8 mouse cellular contexts compared by ENCODE assay signal in the genomic region with DNA sequence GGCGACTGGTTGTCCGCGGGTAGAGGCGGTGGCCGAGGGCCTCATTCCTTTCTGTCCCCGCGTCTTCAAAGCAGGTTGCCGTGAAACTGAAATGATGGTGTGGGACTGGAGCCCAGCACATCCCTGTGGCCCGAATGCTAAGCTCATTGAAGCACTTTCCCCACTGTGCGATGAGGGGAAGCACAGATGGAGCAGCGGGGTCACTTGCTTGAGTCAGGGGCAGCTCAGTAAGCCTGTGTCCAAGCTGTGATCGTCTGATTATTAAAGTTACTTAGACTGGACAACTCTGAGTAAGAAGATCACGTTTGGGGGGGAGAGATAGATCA. TPM values are rescaled to one million over a fixed set of nuclear protein-coding genes. Genes with fewer than 3 reads are reported as not detected.
A peak's percentile ranks its signal among the peaks of the same experiment; 100 is the strongest.
DNase-seq lines count a peak whose midpoint lies in the region; ATAC-seq and TF ChIP-seq lines count a peak whose summit lies in the region.

No protein-coding gene starts in this region.

- WGBS in embryonic facial prominence, embryonic 10.5 days, result under 1% methylated on average over 13 of the region's 13 CpGs
- 0% methylated on average over 13 of the region's 13 CpGs for WGBS in hindbrain, postnatal 0 days
- under 1% methylated on average over 13 of the region's 13 CpGs for WGBS in midbrain, postnatal 0 days

- H3K4me3 ChIP-seq in left cerebral cortex, adult 2 months, result peak overlapping the region; percentile 76
- H3K4me3 ChIP-seq in embryonic facial prominence, embryonic 10.5 days, result peak overlapping the region; percentile 71
- H3K4me3 ChIP-seq in hindbrain, postnatal 0 days (ENCODE audit: low read length), result peak overlapping the region; percentile 65
- H3K4me3 ChIP-seq in midbrain, postnatal 0 days (ENCODE audit: low read depth, low read length), result peak overlapping the region; percentile 68

- peaks cover 48% of the 10 kb centered on the region for H3K4me1 ChIP-seq in embryonic facial prominence, embryonic 10.5 days
- H3K4me1 ChIP-seq in hindbrain, postnatal 0 days (ENCODE audit: insufficient read depth, low read length), result peaks cover 10% of the 10 kb centered on the region
- H3K4me1 ChIP-seq in midbrain, postnatal 0 days (ENCODE audit: insufficient read depth, low read length), result peaks cover 4% of the 10 kb centered on the region

- no peak for DNase-seq in left cerebral cortex, adult 2 months (ENCODE audit: extremely low spot score in 1 of 2, low spot score in 2 of 2)
- DNase-seq in left cerebral cortex, adult 8-10 months (ENCODE audit: low spot score in 2 of 2), result no peak
- DNase-seq in embryonic facial prominence, embryonic 10.5 days (ENCODE audit: low spot score), result no peak
- DNase-seq in hindbrain, postnatal 0 days (ENCODE audit: low spot score), result no peak
- no peak for DNase-seq in midbrain, postnatal 0 days (ENCODE audit: low spot score)
- DNase-seq in yolk sac, embryonic 10.5 days (ENCODE audit: low spot score), result no peak
- DNase-seq in gastrocnemius, adult 18-20 months (ENCODE audit: low spot score), result no peak
- no peak for DNase-seq in cerebellum, adult 9-11 months

- H3K36me3 ChIP-seq in embryonic facial prominence, embryonic 10.5 days (replicated peaks), result peaks cover 28% of the 10 kb centered on the region
- no peaks in the 10 kb centered on the region for H3K36me3 ChIP-seq in hindbrain, postnatal 0 days (ENCODE audit: insufficient read depth, low read length)
- H3K36me3 ChIP-seq in midbrain, postnatal 0 days (ENCODE audit: insufficient read depth, low read length), result peaks cover 5% of the 10 kb centered on the region; the same call in 1 of the 2 replicates

- peak overlapping the region; percentile 63 for H3K9ac ChIP-seq in hindbrain, postnatal 0 days (replicated peaks; ENCODE audit: low read length)
- peak overlapping the region; percentile 68 for H3K9ac ChIP-seq in midbrain, postnatal 0 days (replicated peaks; ENCODE audit: low read length, poor library complexity, severe bottlenecking)

- H3K27ac ChIP-seq in left cerebral cortex, adult 2 months, result peak overlapping the region; percentile 64
- peak overlapping the region; percentile 85 for H3K27ac ChIP-seq in embryonic facial prominence, embryonic 10.5 days (replicated peaks)
- H3K27ac ChIP-seq in hindbrain, postnatal 0 days, result peak overlapping the region; percentile 83
- H3K27ac ChIP-seq in midbrain, postnatal 0 days (ENCODE audit: low read depth, low read length), result peak overlapping the region; percentile 72

- no peaks in the 10 kb centered on the region for H3K9me3 ChIP-seq in embryonic facial prominence, embryonic 10.5 days
- no peaks in the 10 kb centered on the region for H3K9me3 ChIP-seq in hindbrain, postnatal 0 days (ENCODE audit: low read length)
- no peaks in the 10 kb centered on the region for H3K9me3 ChIP-seq in midbrain, postnatal 0 days (ENCODE audit: low read length)

- H3K27me3 ChIP-seq in embryonic facial prominence, embryonic 10.5 days (replicated peaks; ENCODE audit: low read depth, poor library complexity, severe bottlenecking), result no peaks in the 10 kb centered on the region; the same call in 1 of the 2 replicates
- H3K27me3 ChIP-seq in hindbrain, postnatal 0 days (ENCODE audit: insufficient read depth, low read length), result no peaks in the 10 kb centered on the region
- H3K27me3 ChIP-seq in midbrain, postnatal 0 days (ENCODE audit: insufficient read depth, low read length), result no peaks in the 10 kb centered on the region

- H3K4me2 ChIP-seq in hindbrain, postnatal 0 days (ENCODE audit: low read depth, low read length), result peak overlapping the region; percentile 86
- H3K4me2 ChIP-seq in midbrain, postnatal 0 days (ENCODE audit: low read depth, low read length, poor library complexity, severe bottlenecking), result peak overlapping the region; percentile 85

- intact Hi-C loops in left cerebral cortex, adult 2 months (cut with DNase I), result loop anchor here (1.0 to 2.0 kb wide), 4 partner anchors 15 to 63 kb away; a partner anchor contains a TSS

- TF ChIP-seq CTCF in left cerebral cortex, adult 2 months (IDR thresholded peaks at IDR 0.05), result no peak
- no peak for TF ChIP-seq CTCF in hindbrain, postnatal 0 days (IDR thresholded peaks at IDR 0.05; ENCODE audit: low read depth)
- TF ChIP-seq CTCF in midbrain, postnatal 0 days (IDR thresholded peaks at IDR 0.05), result no peak

- ATAC-seq in hindbrain, postnatal 0 days, result no peak
- no peak for ATAC-seq in midbrain, postnatal 0 days (ENCODE audit: low FRiP score)

RNA-seq across cellular contexts. Expression of a gene that starts 0.3 kb away (rescaled TPM):
- total RNA-seq in left cerebral cortex, adult 2 months (2021), result 10 to 100 TPM; 86.7 to 93.8 TPM
- total RNA-seq in left cerebral cortex, adult 8-10 months (2022), result 10 to 100 TPM; 61.5 to 87.6 (median 74.4) TPM
- polyA plus RNA-seq in embryonic facial prominence, embryonic 10.5 days (2016; fragmentation: Nextera tagmentation; extraction: Ambion mirVana), result 12.1 and 15.9 TPM in 2 replicates
- 50.2 and 59.6 TPM in 2 replicates for total RNA-seq in hindbrain, postnatal 0 days (2014; rRNA removed)
- polyA plus RNA-seq in hindbrain, postnatal 0 days (2015; fragmentation: Nextera tagmentation; extraction: Ambion mirVana), result 92.7 and 95.3 TPM in 2 replicates
- total RNA-seq in midbrain, postnatal 0 days (2014; rRNA removed), result 70.2 and 80.2 TPM in 2 replicates
- polyA plus RNA-seq in midbrain, postnatal 0 days (2015; fragmentation: Nextera tagmentation; extraction: Ambion mirVana), result 88.8 and 113 TPM in 2 replicates
- 1 to 10 TPM; 2.8 to 4.0 TPM for total RNA-seq in gastrocnemius, adult 18-20 months (2021)

RNA-seq across cellular contexts. Expression of a gene that starts 9.6 kb away (rescaled TPM):
- total RNA-seq in left cerebral cortex, adult 2 months (2021), result 10 to 100 TPM; 55.2 to 55.7 TPM
- 10 to 100 TPM; 43.7 to 50.0 (median 47.5) TPM for total RNA-seq in left cerebral cortex, adult 8-10 months (2022)
- 819 and 896 TPM in 2 replicates for polyA plus RNA-seq in embryonic facial prominence, embryonic 10.5 days (2016; fragmentation: Nextera tagmentation; extraction: Ambion mirVana)
- total RNA-seq in hindbrain, postnatal 0 days (2014; rRNA removed), result 142 and 170 TPM in 2 replicates
- 130 and 145 TPM in 2 replicates for polyA plus RNA-seq in hindbrain, postnatal 0 days (2015; fragmentation: Nextera tagmentation; extraction: Ambion mirVana)
- total RNA-seq in midbrain, postnatal 0 days (2014; rRNA removed), result 135 and 138 TPM in 2 replicates
- polyA plus RNA-seq in midbrain, postnatal 0 days (2015; fragmentation: Nextera tagmentation; extraction: Ambion mirVana), result 144 and 154 TPM in 2 replicates
- 10 to 100 TPM; 31.9 to 32.7 TPM for total RNA-seq in gastrocnemius, adult 18-20 months (2021)

RNA-seq across cellular contexts. Expression of a gene that starts 44.7 kb away (rescaled TPM):
- total RNA-seq in left cerebral cortex, adult 2 months (2021), result 10 to 100 TPM; 19.9 to 29.7 TPM
- total RNA-seq in left cerebral cortex, adult 8-10 months (2022), result 10 to 100 TPM; 28.5 to 39.0 (median 32.3) TPM
- 0.96 and 1.3 TPM in 2 replicates for polyA plus RNA-seq in embryonic facial prominence, embryonic 10.5 days (2016; fragmentation: Nextera tagmentation; extraction: Ambion mirVana)
- total RNA-seq in hindbrain, postnatal 0 days (2014; rRNA removed), result 34.3 and 38.8 TPM in 2 replicates
- polyA plus RNA-seq in hindbrain, postnatal 0 days (2015; fragmentation: Nextera tagmentation; extraction: Ambion mirVana), result 8.7 and 10.1 TPM in 2 replicates
- total RNA-seq in midbrain, postnatal 0 days (2014; rRNA removed), result 37.6 and 54.0 TPM in 2 replicates
- 11.1 and 12.5 TPM in 2 replicates for polyA plus RNA-seq in midbrain, postnatal 0 days (2015; fragmentation: Nextera tagmentation; extraction: Ambion mirVana)
- under 1 TPM in 1 of 2 experiments, not detected in 1; 0.07 TPM for total RNA-seq in gastrocnemius, adult 18-20 months (2021)

RNA-seq across cellular contexts. Expression of a gene that starts 57.4 kb away (rescaled TPM):
- 100 to 1,000 TPM; 550 to 603 TPM for total RNA-seq in left cerebral cortex, adult 2 months (2021)
- total RNA-seq in left cerebral cortex, adult 8-10 months (2022), result 100 to 1,000 TPM; 583 to 634 (median 585) TPM
- 85.5 and 87.8 TPM in 2 replicates for polyA plus RNA-seq in embryonic facial prominence, embryonic 10.5 days (2016; fragmentation: Nextera tagmentation; extraction: Ambion mirVana)
- 252 and 264 TPM in 2 replicates for total RNA-seq in hindbrain, postnatal 0 days (2014; rRNA removed)
- 210 and 220 TPM in 2 replicates for polyA plus RNA-seq in hindbrain, postnatal 0 days (2015; fragmentation: Nextera tagmentation; extraction: Ambion mirVana)
- 280 and 286 TPM in 2 replicates for total RNA-seq in midbrain, postnatal 0 days (2014; rRNA removed)
- polyA plus RNA-seq in midbrain, postnatal 0 days (2015; fragmentation: Nextera tagmentation; extraction: Ambion mirVana), result 203 and 211 TPM in 2 replicates
- 100 to 1,000 TPM; 249 to 272 TPM for total RNA-seq in gastrocnemius, adult 18-20 months (2021)

Comparison
In these comparisons a context has a peak if more than half of its experiments do, and no peak if none do; other contexts are left out.
1. RNA of a gene that starts 0.3 kb away (total RNA-seq): 86.7 to 93.8 TPM in left cerebral cortex, adult 2 months, 70.2 to 80.2 TPM in midbrain, postnatal 0 days, 61.5 to 87.6 TPM in left cerebral cortex, adult 8-10 months and 50.2 to 59.6 TPM in hindbrain, postnatal 0 days; 2.8 to 4.0 TPM in gastrocnemius, adult 18-20 months; every median in the first group is over 10 times any median in the second.
2. RNA of a gene that starts 44.7 kb away (total RNA-seq): 37.6 to 54.0 TPM in midbrain, postnatal 0 days, 28.5 to 39.0 TPM in left cerebral cortex, adult 8-10 months, 34.3 to 38.8 TPM in hindbrain, postnatal 0 days and 19.9 to 29.7 TPM in left cerebral cortex, adult 2 months; 0.07 TPM in gastrocnemius, adult 18-20 months; every median in the first group is over 10 times any median in the second.
3. Peak in every context shown above with its lines, with median percentiles within 50 percentile points of each other: H3K27ac ChIP-seq and H3K4me3 ChIP-seq.